Mouse (Mus musculus) lung, postnatal 0 days (tissue): ENCODE data around the gene Nepro. TPM values are rescaled to one million over a fixed set of nuclear protein-coding genes. Genes with fewer than 3 reads are reported as not detected.

Experiments used
- ATAC-seq: fragments of 200-750 bp; cut with Nextera tagmentation; 2 replicates; pipeline ENCODE4 v1.8.0; 2017; ENCODE audit warnings: moderate library complexity
- DNase-seq: peaks from one replicate; pipeline ENCODE4 v3.0.0-alpha.2; 2016; ENCODE audit warnings: low spot score
- H3K27ac ChIP-seq: fragments of 300-500 bp; sonication (generic); 2 replicates; pipeline ENCODE4 v1.5.1; 2014; ENCODE audit warnings: antibody characterized with exemption, mild to moderate bottlenecking, low read length, mixed read lengths
- H3K27me3 ChIP-seq: fragments of 300-500 bp; sonication (generic); replicated peaks from 2 replicates; pipeline ENCODE4 v1.6.1; 2014; ENCODE audit warnings: low read length, mixed read lengths; ENCODE audit not compliant: insufficient read depth
- H3K36me3 ChIP-seq: fragments of 300-500 bp; sonication (generic); 2 replicates; pipeline ENCODE4 v1.6.1; 2014; ENCODE audit warnings: low read length, mixed read lengths; ENCODE audit not compliant: insufficient read depth
- H3K4me1 ChIP-seq: fragments of 300-500 bp; sonication (generic); 2 replicates; pipeline ENCODE4 v1.6.1; 2014; ENCODE audit warnings: antibody characterized with exemption, low read depth, low read length, mixed read lengths; ENCODE audit not compliant: insufficient read depth
- H3K4me2 ChIP-seq: fragments of 300-500 bp; sonication (generic); replicated peaks from 2 replicates; pipeline ENCODE4 v1.6.1; 2014; ENCODE audit warnings: low read depth, mild to moderate bottlenecking, low read length, moderate library complexity, mixed read lengths
- H3K4me3 ChIP-seq: fragments of 300-500 bp; sonication (generic); 2 replicates; pipeline ENCODE4 v1.5.1; 2014; ENCODE audit warnings: low read depth, low read length
- H3K9ac ChIP-seq: fragments of 300-500 bp; sonication (generic); replicated peaks from 2 replicates; pipeline ENCODE4 v1.6.1; 2014; ENCODE audit warnings: low read depth, mild to moderate bottlenecking
- H3K9me3 ChIP-seq: fragments of 300-500 bp; sonication (generic); 2 replicates; pipeline ENCODE4 v1.6.1; 2016; ENCODE audit warnings: low read length, mixed read lengths
- CTCF ChIP-seq: IDR thresholded peaks from 2 replicates; pipeline ENCODE4 v1.5.1; 2016; ENCODE audit warnings: antibody characterized with exemption, mild to moderate bottlenecking
- EP300 ChIP-seq: IDR thresholded peaks from 2 replicates; pipeline ENCODE4 v1.6.1; 2016; ENCODE audit warnings: antibody characterized with exemption, mild to moderate bottlenecking, control low read depth
- WGBS: fragments of 180-500 bp; shearing (Covaris S2); extraction: QIAGEN DNeasy Blood & Tissue Kit; methylation state at CpG from one replicate; pipeline ENCODE4 v1.1.7; 2014; 5-methylcytosine and 5-hydroxymethylcytosine counted together
- polyA plus RNA-seq: library from polyadenylated mRNA; unstranded; fragments of >200 nt; fragmentation: Nextera tagmentation; extraction: Ambion mirVana; gene quantifications from 2 replicates; pipeline ENCODE4 v1.2.1, GENCODE M21; 2015

Gene Nepro
- polyA plus RNA-seq, 1 experiment from 2014 or later, result 3.7 TPM

DNA sequence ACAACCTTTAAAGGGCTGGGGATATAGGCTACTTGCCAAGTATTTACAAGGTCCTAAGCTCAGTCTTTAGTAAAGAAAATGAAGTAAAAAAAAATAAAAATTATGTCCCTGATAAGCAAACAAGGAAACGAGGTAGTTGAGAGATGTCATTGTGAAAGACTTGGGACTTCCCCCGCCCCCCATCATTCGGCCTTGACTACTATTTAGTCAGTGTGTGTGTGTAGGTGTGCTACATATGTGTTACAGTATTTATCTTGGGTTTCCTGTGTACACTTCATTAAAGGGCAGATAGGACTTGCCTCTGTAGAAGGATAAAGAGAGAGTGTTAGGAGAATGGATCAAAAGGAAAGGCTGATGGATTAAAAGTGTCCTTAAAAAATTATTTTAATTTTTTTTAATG is 10.0 kb downstream of the Nepro start:
- H3K36me3 ChIP-seq, result peaks cover 29% of the 10 kb centered on the region
- H3K9ac ChIP-seq, result no peak overlapping the region
- DNase-seq (no peak), ATAC-seq (no peak)
- 46% methylated on average over 3 of the region's 3 CpGs for WGBS
- H3K9me3 ChIP-seq, result no peaks in the 10 kb centered on the region
- no peak overlapping the region for H3K4me2 ChIP-seq
- no peak overlapping the region for H3K27ac ChIP-seq
- no peaks in the 10 kb centered on the region for H3K27me3 ChIP-seq
- TF ChIP-seq CTCF (no peak), EP300 (no peak)
- H3K4me3 ChIP-seq, result no peak overlapping the region
- H3K4me1 ChIP-seq, result no peaks in the 10 kb centered on the region

DNA sequence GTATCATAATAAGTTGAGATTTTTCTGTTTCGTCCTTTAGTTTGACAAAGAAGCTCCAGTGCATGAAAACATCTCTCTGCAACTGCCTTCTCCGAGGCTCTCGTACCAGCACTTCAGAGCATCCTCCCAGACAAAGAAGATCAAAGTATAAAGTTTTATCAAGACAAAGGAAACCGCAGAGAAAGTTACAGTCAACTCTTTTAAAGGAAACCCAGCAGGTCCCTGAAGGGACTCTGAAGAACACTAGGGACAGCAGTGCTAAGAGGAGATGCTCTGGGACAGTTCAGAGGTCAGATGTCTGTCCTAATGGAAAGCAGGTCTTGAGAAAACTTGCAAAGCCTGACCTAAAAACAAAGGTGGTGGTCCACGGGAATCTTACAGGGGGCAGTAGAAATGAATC is 11.6 kb downstream of the Nepro start:
- 84% methylated on average over 5 of the region's 5 CpGs for WGBS
- no peak for DNase-seq
- Histone ChIP-seq H3K4me2 (no peak overlapping the region), H3K9ac (no peak overlapping the region), H3K4me3 (no peak overlapping the region), H3K36me3 (peaks cover 21% of the 10 kb centered on the region), H3K4me1 (no peaks in the 10 kb centered on the region), H3K27ac (no peak overlapping the region), H3K9me3 (no peaks in the 10 kb centered on the region), H3K27me3 (no peaks in the 10 kb centered on the region)
- no peak for TF ChIP-seq CTCF
- TF ChIP-seq EP300, result no peak
- no peak for ATAC-seq

DNA sequence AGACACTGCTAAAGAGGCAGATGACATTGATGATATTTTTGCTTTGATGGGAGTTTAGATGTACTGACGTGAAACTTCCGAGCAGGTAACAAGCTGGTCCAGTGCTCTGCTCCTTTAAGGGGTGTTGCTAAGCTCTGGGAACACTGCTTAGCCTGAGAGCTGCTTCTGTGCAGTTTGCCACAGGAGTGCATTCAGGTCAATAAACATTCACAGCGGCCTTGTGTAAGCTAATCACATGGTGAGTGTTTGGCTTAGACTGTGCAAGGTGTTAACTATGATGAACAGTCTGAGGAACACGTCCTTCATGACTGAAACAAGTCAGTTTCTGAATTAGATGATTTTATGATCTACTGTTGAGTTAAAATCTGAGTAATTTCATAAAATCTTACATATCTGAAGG is 12.0 kb downstream of the Nepro start:
- WGBS, result 67% methylated on average over 4 of the region's 4 CpGs
- no peak for DNase-seq
- H3K27me3 ChIP-seq, result no peaks in the 10 kb centered on the region
- peak; percentile 57 for ATAC-seq
- no peak for TF ChIP-seq CTCF
- no peak for TF ChIP-seq EP300
- H3K4me1 ChIP-seq, result no peaks in the 10 kb centered on the region
- H3K4me2 ChIP-seq, result no peak overlapping the region
- no peak overlapping the region for H3K9ac ChIP-seq
- no peak overlapping the region for H3K27ac ChIP-seq
- no peak overlapping the region for H3K4me3 ChIP-seq
- H3K36me3 ChIP-seq, result peaks cover 21% of the 10 kb centered on the region
- no peaks in the 10 kb centered on the region for H3K9me3 ChIP-seq

DNA sequence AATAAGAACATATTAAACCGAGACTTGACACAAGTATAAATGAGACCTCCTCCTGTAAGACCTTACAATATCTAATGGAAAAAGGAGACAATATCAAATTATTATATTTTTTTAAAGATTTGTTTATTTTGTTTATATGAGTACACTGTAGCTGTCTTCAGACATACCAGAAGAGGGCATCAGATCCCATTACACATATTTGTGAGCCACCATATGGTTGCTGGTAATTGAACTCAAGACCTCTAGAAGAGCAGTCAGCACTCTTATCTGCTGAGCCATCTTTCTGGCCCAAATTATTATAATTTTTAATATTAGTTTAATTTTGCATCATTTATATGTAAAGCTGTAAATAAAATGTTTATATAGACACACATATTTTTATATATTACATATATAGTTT is 18.7 kb downstream of the Nepro start:
- peaks cover 5% of the 10 kb centered on the region; the same call in 1 of the 2 replicates for H3K36me3 ChIP-seq
- H3K9ac ChIP-seq, result no peak overlapping the region
- ATAC-seq (no peak), DNase-seq (no peak)
- TF ChIP-seq CTCF (peak; percentile 17; the same call in 1 of the 2 replicates), EP300 (no peak)
- no peaks in the 10 kb centered on the region for H3K9me3 ChIP-seq
- 81% methylated on average over 1 of the region's 1 CpGs for WGBS
- no peaks in the 10 kb centered on the region for H3K27me3 ChIP-seq
- H3K4me2 ChIP-seq, result no peak overlapping the region
- no peak overlapping the region for H3K4me3 ChIP-seq
- no peak overlapping the region for H3K27ac ChIP-seq
- peaks cover 13% of the 10 kb centered on the region; the same call in 1 of the 2 replicates for H3K4me1 ChIP-seq

DNA sequence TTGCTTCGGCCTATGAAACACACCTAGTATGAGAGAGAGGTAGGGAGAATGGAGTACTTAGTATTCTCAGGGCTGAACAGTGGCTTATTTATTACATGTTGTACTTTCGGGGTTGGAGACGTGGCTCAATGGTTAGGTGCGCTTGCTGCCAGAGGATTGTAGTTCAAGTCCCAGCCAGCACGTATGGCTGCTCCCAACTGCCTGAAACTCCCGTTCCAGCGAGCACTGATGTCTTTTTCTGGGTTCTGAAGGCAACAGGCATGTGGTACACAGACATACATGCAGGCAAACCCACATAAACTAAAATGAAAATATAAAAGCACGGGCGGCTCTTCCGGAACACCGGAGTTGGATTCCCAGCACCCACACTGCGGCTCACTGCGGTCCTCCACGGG is 21.4 kb downstream of the Nepro start:
- H3K9me3 ChIP-seq, result no peaks in the 10 kb centered on the region
- no peak for TF ChIP-seq EP300
- no peak for TF ChIP-seq CTCF
- peak overlapping the region; percentile 78 for H3K9ac ChIP-seq
- no peak for DNase-seq
- peak overlapping the region; percentile 63 for H3K4me2 ChIP-seq
- no peaks in the 10 kb centered on the region; the same call in 1 of the 2 replicates for H3K36me3 ChIP-seq
- WGBS, result 5% methylated on average over 14 of the region's 14 CpGs
- peak overlapping the region; percentile 87 for H3K4me3 ChIP-seq
- peaks cover 13% of the 10 kb centered on the region; the same call in 1 of the 2 replicates for H3K4me1 ChIP-seq
- no peaks in the 10 kb centered on the region for H3K27me3 ChIP-seq
- peak; percentile 8 for ATAC-seq
- H3K27ac ChIP-seq, result peak overlapping the region; percentile 96

DNA sequence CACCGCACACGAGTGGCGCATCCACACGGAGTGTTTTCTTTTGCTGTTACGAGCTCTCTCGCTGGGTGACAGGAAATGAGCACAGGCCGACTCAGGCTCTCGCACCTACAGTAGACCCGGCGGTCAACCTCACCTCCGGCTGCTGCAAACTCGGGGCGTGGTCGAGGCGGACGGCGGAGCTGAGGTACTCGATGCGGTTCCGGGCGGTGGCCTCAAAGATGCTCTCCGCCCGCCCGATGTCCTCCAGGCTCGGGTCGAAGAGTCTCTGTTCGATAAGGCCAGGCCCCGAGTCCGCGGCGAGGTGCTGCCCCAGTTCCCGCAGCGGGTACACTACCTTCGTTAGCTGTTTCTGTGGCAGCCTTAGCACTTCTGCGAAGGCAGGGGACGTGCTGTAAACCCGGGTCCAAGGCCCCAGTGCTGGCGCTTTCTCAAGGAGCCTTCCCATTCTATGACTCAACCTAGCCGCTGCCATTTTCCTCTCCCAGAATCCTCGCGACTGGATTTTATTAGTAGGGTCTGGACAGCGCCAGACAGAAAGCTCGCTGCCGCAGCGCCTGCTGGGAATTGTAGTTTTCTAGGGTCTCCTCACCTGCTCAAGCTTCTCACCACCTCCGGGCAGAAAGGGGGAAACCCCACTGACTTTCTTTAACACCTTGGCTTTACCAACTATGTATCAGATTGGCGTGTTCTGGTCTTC is 21.9 kb downstream of the Nepro start, which contains the start of gene Gtpbp8:
TSS of gene Gtpbp8 (minus strand) at position 498 of the 697 bp plus-strand sequence.
- no peaks in the 10 kb centered on the region for H3K9me3 ChIP-seq
- peak within 1 kb of the TSS; percentile 78 for H3K9ac ChIP-seq
- H3K4me3 ChIP-seq, result peak within 1 kb of the TSS; percentile 87
- peak within 1 kb of the TSS; percentile 96 for H3K27ac ChIP-seq
- WGBS, result under 1% methylated on average over 47 of the region's 47 CpGs
- DNase-seq, result peak; percentile 96
- H3K4me2 ChIP-seq, result peak within 1 kb of the TSS; percentile 63
- TF ChIP-seq CTCF, result no peak
- TF ChIP-seq EP300, result peak; percentile 36; the same call in 1 of the 2 replicates
- ATAC-seq, result peak; percentile 97
- no peaks in the 10 kb centered on the region; the same call in 1 of the 2 replicates for H3K36me3 ChIP-seq
- no peaks in the 10 kb centered on the region for H3K27me3 ChIP-seq
- H3K4me1 ChIP-seq, result peaks cover 13% of the 10 kb centered on the region; the same call in 1 of the 2 replicates
